Mouse (Mus musculus): Measurements from ENCODE around the gene Gbp5. TPM values are rescaled to one million over a fixed set of nuclear protein-coding genes. Genes with fewer than 3 reads are reported as not detected.

The Gbp5 gene
- total and polyA plus RNA-seq, 3 experiments, result 2.1 to 10.9 (median 6.0) TPM

DNA sequence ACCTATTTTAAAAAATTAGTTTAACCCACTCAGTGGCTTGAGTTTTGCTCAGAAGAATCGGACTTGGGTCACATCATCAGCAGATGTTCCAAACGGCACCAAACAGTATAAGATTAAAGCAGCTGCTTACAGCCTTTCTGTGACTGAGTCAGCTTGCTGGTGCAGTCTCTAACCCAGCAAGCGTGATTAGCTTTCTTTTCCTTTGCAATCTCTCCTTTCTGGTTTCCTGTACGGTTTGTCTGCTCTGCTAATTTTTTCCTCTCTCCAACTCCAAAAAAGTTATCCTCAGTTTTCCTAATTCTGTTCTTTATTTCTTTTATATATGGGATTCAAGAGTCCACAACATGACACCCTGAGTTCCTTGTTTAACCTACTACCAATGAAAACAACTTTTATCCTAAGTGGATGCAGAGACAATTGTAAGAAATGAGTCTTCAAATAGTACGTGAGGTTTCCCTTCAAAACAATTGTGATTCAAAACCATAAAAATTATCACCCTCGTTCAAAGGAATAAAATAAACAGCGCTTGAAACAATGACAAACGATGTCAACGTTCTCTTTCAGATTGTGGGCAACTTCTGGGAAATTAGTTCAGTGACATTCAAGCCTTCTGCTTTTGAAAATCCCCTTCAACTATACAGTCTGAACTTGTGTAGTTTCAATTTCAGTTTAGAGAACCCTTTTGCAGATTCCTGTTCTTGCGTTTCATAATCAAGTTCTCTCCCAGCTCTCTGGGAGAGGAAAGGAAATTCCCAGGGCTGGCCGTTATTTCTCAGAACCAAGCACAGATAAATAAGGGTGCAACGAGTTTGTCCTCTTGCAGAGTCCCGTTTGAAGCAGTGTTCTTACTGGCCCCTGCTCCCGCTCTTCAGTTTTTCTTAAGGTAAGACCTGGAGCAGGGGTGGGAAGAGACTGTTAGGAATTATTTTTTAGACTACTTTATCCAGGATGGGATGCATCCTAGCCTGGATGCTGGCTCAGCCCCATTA is 2.6 kb downstream of the Gbp5 start:
- H3K36me3 ChIP-seq (ENCODE audit: control insufficient read depth, insufficient read depth, low read length), result peaks cover 11% of the 10 kb centered on the region
- H3K4me1 ChIP-seq (ENCODE audit: control insufficient read depth, insufficient read depth, low read length), result peaks cover 19% of the 10 kb centered on the region
- peak; percentile 53 to 64 for DNase-seq
- peak overlapping the region; percentile 78 for H3K9ac ChIP-seq (ENCODE audit: low read depth, low read length)
- WGBS, result 23% methylated on average over 14 of the region's 14 CpGs
- intact Hi-C loops (cut with DNase I), result loop anchor here (2.0 kb wide), 1 partner anchor 34 kb away; the partner anchor contains the start of gene Gbp7
- TF ChIP-seq POLR2A (IDR thresholded peaks at IDR 0.05; ENCODE audit: insufficient read depth, low read depth, low read length) (peak; percentile 64; the same call in 1 of the 2 replicates), EP300 (IDR thresholded peaks at IDR 0.05; ENCODE audit: insufficient read depth, low read depth, low read length) (no peak)
- H3K27ac ChIP-seq, result peak overlapping the region; percentile 89
- H3K4me3 ChIP-seq, result peak overlapping the region; percentile 51
- H3K79me2 ChIP-seq (replicated peaks; ENCODE audit: control insufficient read depth, insufficient read depth, low read length), result no peaks in the 10 kb centered on the region
- no peaks in the 10 kb centered on the region for H3K27me3 ChIP-seq (ENCODE audit: control insufficient read depth, insufficient read depth, low read length)

DNA sequence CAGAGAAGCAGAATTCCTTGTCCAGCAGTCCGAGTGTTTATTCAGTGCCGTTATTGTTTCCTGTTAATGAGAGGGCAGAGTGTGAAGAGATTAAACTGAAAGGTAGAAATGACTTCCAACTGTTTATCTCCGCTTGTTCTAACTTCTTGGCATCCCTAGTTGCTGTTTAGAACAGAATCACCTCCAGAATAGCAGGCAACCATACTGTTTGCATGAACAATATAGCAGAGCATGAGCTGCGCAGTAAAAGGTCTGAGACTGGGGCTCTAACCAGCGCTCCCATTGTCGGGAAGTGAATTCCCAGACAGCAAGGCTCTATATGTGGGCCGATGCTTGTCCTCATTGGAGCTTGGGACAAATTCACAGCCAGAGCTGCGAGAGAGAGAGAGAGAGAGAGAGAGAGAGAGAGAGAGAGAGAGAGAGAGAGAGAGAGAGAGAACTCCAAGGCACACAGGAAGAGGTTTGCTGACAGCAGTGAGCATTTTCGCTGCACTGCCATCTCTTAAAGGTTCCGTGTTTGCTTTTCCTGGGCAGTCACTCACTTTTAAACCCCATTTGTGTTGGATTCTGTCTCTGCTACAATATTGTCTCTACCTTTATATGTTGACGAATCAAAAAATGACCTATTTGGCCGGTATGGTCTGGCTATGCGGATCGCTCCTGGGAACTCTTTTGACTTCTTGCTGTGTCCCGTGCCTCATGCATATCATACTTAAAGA is 3.5 kb downstream of the Gbp5 start:
- TF ChIP-seq EP300 (IDR thresholded peaks at IDR 0.05; ENCODE audit: insufficient read depth, low read depth, low read length) (no peak), CTCF (IDR thresholded peaks at IDR 0.05) (no peak)
- intact Hi-C loops (cut with DNase I), result loop anchor here (2.0 kb wide), 1 partner anchor 34 kb away; the partner anchor contains the start of gene Gbp7
- no peaks in the 10 kb centered on the region for H3K27me3 ChIP-seq (ENCODE audit: control insufficient read depth, insufficient read depth, low read length)
- peak; percentile 28 to 29 for DNase-seq
- H3K27ac ChIP-seq, result peak overlapping the region; percentile 89
- WGBS, result 29% methylated on average over 15 of the region's 15 CpGs
- peak overlapping the region; percentile 78 for H3K9ac ChIP-seq (ENCODE audit: low read depth, low read length)
- peaks cover 19% of the 10 kb centered on the region for H3K4me1 ChIP-seq (ENCODE audit: control insufficient read depth, insufficient read depth, low read length)
- H3K4me3 ChIP-seq, result peak overlapping the region; percentile 51
- H3K79me2 ChIP-seq (replicated peaks; ENCODE audit: control insufficient read depth, insufficient read depth, low read length), result no peaks in the 10 kb centered on the region
- peaks cover 11% of the 10 kb centered on the region for H3K36me3 ChIP-seq (ENCODE audit: control insufficient read depth, insufficient read depth, low read length)

DNA sequence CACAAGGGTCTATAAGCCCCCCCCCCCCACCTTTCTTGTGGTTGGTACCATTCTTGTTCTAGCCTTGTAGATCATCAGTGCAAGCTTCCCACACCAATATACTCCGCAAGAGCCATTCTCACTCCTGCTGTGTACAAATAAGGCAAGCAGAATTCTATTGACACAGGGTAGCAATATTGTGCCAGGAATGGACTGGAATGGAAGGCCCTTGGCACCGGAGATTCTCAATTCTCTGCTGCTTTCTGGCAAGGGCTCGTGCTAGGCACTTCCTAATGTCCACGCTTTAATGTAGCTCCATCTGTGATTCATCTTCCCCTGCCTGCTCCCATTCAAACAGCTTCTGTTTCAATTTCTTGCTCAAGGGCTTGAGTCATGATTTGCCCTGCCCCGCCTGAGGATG is 5.2 kb downstream of the Gbp5 start:
- no peak for DNase-seq
- peaks cover 18% of the 10 kb centered on the region for H3K4me1 ChIP-seq (ENCODE audit: control insufficient read depth, insufficient read depth, low read length)
- 54% methylated on average over 5 of the region's 5 CpGs for WGBS
- TF ChIP-seq EP300 (IDR thresholded peaks at IDR 0.05; ENCODE audit: insufficient read depth, low read depth, low read length) (no peak), CTCF (IDR thresholded peaks at IDR 0.05) (no peak), POLR2A (IDR thresholded peaks at IDR 0.05; ENCODE audit: insufficient read depth, low read depth, low read length) (no peak)
- H3K4me3 ChIP-seq, result no peak overlapping the region
- H3K36me3 ChIP-seq (ENCODE audit: control insufficient read depth, insufficient read depth, low read length), result peaks cover 11% of the 10 kb centered on the region
- intact Hi-C loops (cut with DNase I), result no loop called here
- H3K27ac ChIP-seq, result no peak overlapping the region
- 0 out of 2 replicates have a peak, but pooled peaks cover 2% of the 10 kb centered on the region for H3K27me3 ChIP-seq (ENCODE audit: control insufficient read depth, insufficient read depth, low read length)
- H3K9ac ChIP-seq (ENCODE audit: low read depth, low read length), result no peak overlapping the region
- no peaks in the 10 kb centered on the region for H3K79me2 ChIP-seq (replicated peaks; ENCODE audit: control insufficient read depth, insufficient read depth, low read length)

DNA sequence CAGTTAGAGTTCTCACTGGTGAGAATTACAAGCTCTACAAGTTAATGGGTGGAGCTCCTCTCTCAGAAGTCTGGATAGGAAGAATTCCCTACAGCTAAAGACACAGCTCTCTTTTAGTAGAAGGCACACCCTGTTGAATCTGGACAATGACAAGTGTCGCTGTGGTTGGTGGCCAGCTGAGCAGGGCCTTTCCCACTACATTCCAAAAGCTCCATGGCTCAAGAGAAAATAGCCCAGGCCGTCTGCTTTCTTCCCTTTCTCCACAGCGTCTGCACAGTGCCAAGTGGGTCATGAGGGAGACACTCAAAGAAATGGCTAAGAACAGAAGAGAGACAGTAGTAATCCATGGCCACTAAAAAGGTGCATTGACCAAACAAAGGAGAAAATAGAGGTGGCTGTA is 34.3 kb downstream of the Gbp5 start:
- TF ChIP-seq CTCF (IDR thresholded peaks at IDR 0.05), result no peak
- H3K27ac ChIP-seq, result peak overlapping the region; percentile 41
- 71% methylated on average over 3 of the region's 3 CpGs for WGBS
- H3K4me3 ChIP-seq, result no peak overlapping the region
- H3K4me1 ChIP-seq (ENCODE audit: control insufficient read depth, insufficient read depth, low read length), result peaks cover 6% of the 10 kb centered on the region
- no peaks in the 10 kb centered on the region for H3K27me3 ChIP-seq (ENCODE audit: control insufficient read depth, insufficient read depth, low read length)
- no peak overlapping the region for H3K9ac ChIP-seq (ENCODE audit: low read depth, low read length)
- peaks cover 9% of the 10 kb centered on the region; the same call in 1 of the 2 replicates for H3K36me3 ChIP-seq (ENCODE audit: control insufficient read depth, insufficient read depth, low read length)
- intact Hi-C loops (cut with DNase I), result no loop called here
- DNase-seq, result no peak
- peaks cover 1% of the 10 kb centered on the region; the same call in 1 of the 2 replicates for H3K79me2 ChIP-seq (replicated peaks; ENCODE audit: control insufficient read depth, insufficient read depth, low read length)

DNA sequence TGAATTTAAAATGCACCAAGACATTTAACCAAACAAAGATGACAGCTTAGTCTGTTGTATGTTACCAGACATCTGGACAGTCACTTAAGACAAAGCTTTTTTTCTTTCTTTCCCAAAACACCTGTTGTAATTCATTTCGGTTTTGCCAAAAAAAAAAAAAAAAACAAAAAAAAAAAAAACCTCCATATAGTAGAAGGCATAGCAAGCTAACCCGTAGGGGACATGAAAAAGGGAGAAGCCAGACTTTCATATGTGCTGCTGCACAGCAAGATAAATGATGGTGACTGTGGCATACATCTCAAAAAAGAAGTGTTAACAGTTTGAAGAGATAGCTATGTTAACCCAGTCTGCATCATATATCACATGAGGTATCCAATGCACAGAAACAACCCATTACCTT is 35.8 kb downstream of the Gbp5 start:
- Histone ChIP-seq H3K9ac (ENCODE audit: low read depth, low read length) (peak overlapping the region; percentile 97; the same call in 1 of the 2 replicates), H3K4me1 (ENCODE audit: control insufficient read depth, insufficient read depth, low read length) (peaks cover 6% of the 10 kb centered on the region), H3K27ac (peak overlapping the region; percentile 86)

More for the DNA sequence above, 35.8 kb downstream of the Gbp5 start:
- peaks cover 1% of the 10 kb centered on the region; the same call in 1 of the 2 replicates for H3K79me2 ChIP-seq (replicated peaks; ENCODE audit: control insufficient read depth, insufficient read depth, low read length)
- H3K4me3 ChIP-seq, result peak overlapping the region; percentile 80
- WGBS, result 24% methylated on average over 2 of the region's 2 CpGs
- TF ChIP-seq CTCF (IDR thresholded peaks at IDR 0.05), result no peak
- no peak for TF ChIP-seq EP300 (IDR thresholded peaks at IDR 0.05; ENCODE audit: insufficient read depth, low read depth, low read length)
- no peak for TF ChIP-seq POLR2A (IDR thresholded peaks at IDR 0.05; ENCODE audit: insufficient read depth, low read depth, low read length)
- no peaks in the 10 kb centered on the region for H3K27me3 ChIP-seq (ENCODE audit: control insufficient read depth, insufficient read depth, low read length)
- DNase-seq, result no peak
- intact Hi-C loops (cut with DNase I), result no loop called here
- H3K36me3 ChIP-seq (ENCODE audit: control insufficient read depth, insufficient read depth, low read length), result peaks cover 9% of the 10 kb centered on the region; the same call in 1 of the 2 replicates
